Mouse (Mus musculus) left cerebral cortex, postnatal 36 days (tissue): ENCODE data around the gene Abhd8. TPM values are rescaled to one million over a fixed set of nuclear protein-coding genes. Genes with fewer than 3 reads are reported as not detected.
A peak's percentile ranks its signal among the peaks of the same experiment; 100 is the strongest.
"Not testable (repeated sequence)": the region's sequence is repeated elsewhere in the genome, so short reads cannot be mapped to it uniquely, and the experiment has no call there.

Source experiments
- DNase-seq, 2 experiments: peaks; one replicate each; pipeline ENCODE4 v3.0.0; 2021 to 2022; ENCODE audit warnings: low spot score in 2 of 2, mixed read lengths in 1 of 2
- intact Hi-C: fragments of 180-260 bp; cut with DNase I; formaldehyde crosslinking; loops from one replicate; pipeline ENCODE4 v1.15.1; 2025
- total RNA-seq, 2 experiments: library from RNA; stranded (reverse); gene quantifications; 2 replicates each; pipeline ENCODE4 v1.2.3; 2021

Abhd8 gene
- total RNA-seq, 2 experiments from 2014 or later = 303 to 342 TPM

- DNase-seq = no peak
- intact Hi-C loops = no loop called here
Measured at GRCm38 (mm10) chr8:71466198-71466597, 2.7 kb upstream of the Abhd8 start.

DNA sequence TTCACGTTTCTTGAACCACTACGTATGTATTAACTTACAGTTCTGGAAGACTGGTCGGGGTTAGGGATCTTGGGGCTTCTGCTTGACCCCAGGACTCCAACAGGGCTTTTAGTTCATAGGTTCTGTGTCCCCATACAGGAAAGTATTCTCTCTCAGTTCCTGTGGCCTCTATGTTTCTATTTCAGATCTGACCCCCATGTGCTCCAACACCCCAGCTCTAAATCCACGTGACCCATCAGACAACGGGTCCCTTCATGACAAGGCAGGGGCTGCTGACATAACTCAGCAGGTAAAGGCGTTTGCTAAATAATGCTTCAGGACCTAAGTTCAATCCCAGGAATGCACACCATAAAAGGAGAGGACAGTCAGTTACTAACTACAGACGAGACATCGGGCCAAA is 2.3 kb upstream of the Abhd8 start:
- intact Hi-C loops = no loop called here
- no peak for DNase-seq

- intact Hi-C loops = loop anchor here (5.0 kb wide), 2 partner anchors 77 to 558 kb away; partner anchors contain the start of genes Map1s and Mvb12a
- peak; percentile 98 for DNase-seq
Measured at GRCm38 (mm10) chr8:71464513-71465500, 1.4 kb upstream of the Abhd8 start, which contains the start of gene Mrpl34. TSS of gene Mrpl34 (plus strand) at chr8:71464959.

DNA sequence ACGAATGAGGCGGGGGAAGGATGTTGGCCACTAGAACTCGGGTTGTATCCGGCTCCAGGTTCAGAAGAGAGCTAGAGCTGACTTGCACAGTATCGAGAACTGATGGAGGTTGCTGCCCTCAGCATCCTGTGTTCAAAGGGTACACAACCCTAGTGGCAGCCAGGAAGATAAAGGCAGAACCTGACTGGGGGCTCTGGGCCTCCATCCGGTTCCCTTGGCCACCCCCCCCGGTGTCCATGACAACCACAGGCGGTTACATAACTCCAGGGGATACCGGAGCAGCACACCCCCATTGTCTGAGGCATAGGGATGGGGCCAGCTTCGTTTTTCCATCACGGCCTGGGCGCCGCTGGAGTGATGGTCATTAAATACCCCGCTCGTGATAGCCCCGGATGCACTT is 669 bp downstream of the Abhd8 start:
- intact Hi-C loops = loop anchor here (5.0 kb wide), 2 partner anchors 80 to 555 kb away; partner anchors contain the start of genes Map1s and Mvb12a

GRCm38 (mm10) chr8:71462191-71462590 is 1.3 kb downstream of the Abhd8 start:
- no peak for DNase-seq
- intact Hi-C loops = loop anchor here (5.0 kb wide), 2 partner anchors 80 to 555 kb away; partner anchors contain the start of genes Map1s and Mvb12a

More for the DNA sequence above, 669 bp downstream of the Abhd8 start:
- DNase-seq = peak; percentile 68 to 73

- intact Hi-C loops = loop anchor here (5.0 kb wide), 2 partner anchors 81 to 554 kb away; partner anchors contain the start of genes Map1s and Mvb12a
- no peak for DNase-seq
Measured at GRCm38 (mm10) chr8:71461152-71461840, 2.2 kb downstream of the Abhd8 start.

- intact Hi-C loops = loop anchor here (5.0 kb wide), 2 partner anchors 82 to 553 kb away; partner anchors contain the start of genes Map1s and Mvb12a
- no peak for DNase-seq
Measured at GRCm38 (mm10) chr8:71460716-71461115, 2.7 kb downstream of the Abhd8 start.

DNA sequence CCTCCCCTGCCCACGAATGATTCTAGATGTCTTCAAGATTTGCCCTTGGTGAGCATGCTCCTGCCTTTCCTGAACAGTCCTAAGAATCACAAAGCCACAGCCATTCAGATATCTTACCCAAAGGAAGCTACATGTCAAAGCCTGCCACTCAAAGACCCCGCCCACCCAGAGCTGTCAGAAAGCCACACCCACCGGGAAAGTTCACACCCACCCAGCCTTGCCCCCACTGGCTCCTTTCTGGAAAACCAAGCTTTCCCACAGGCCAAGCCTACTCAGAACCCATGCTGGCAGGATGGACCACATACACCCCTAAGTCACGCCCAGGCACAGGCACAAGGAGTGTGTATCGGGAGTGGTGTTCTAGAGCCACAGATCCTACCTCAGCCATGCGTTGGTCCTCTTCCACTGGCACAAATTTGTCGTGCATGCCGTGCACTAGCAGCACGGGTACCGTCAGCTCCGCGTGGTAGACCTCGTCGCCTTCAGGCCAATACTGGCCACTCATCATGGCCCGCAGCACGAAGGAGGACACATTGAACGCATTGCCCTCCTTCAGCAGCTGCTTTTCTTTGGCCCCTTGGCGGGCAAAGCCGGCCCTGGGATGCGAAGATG is 5.7 kb downstream of the Abhd8 start:
- peak in 1 of 2 experiments; percentile 4 for DNase-seq
- intact Hi-C loops = no loop called here

DNA sequence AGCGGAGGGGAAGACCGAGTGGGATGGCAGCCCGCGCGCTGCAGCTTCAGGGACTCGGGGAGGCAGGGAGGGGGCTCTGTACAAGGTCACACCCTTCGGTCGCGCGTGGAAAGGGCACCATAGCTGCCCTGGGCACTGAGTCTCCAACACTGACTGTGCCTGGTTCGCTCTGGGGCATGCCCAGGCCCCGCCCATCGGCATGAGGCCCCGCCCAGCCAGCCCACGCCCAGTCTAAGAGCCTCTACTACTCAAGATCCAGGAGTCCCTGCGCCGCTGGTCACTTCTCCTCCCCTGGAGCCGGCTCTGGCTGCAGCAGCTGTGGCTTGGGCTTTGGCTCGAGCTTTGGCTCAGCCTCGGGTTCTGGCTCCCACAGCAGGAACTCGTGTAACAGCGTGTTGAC is 6.5 kb downstream of the Abhd8 start:
- intact Hi-C loops = no loop called here
- DNase-seq = peak in 1 of 2 experiments; percentile 2

- intact Hi-C loops = no loop called here
- peak in 1 of 2 experiments; percentile 1 for DNase-seq
Measured at GRCm38 (mm10) chr8:71454668-71455067, 8.8 kb downstream of the Abhd8 start.

- peak in 1 of 2 experiments; percentile 1 for DNase-seq
- intact Hi-C loops = no loop called here
Measured at GRCm38 (mm10) chr8:71452669-71453068, 10.8 kb downstream of the Abhd8 start.

GRCm38 (mm10) chr8:71451777-71452176 is 11.7 kb downstream of the Abhd8 start:
- no peak for DNase-seq
- intact Hi-C loops = no loop called here

GRCm38 (mm10) chr8:71451337-71451736 is 12.1 kb downstream of the Abhd8 start:
- intact Hi-C loops = no loop called here
- peak in 1 of 2 experiments; percentile 0 for DNase-seq

DNA sequence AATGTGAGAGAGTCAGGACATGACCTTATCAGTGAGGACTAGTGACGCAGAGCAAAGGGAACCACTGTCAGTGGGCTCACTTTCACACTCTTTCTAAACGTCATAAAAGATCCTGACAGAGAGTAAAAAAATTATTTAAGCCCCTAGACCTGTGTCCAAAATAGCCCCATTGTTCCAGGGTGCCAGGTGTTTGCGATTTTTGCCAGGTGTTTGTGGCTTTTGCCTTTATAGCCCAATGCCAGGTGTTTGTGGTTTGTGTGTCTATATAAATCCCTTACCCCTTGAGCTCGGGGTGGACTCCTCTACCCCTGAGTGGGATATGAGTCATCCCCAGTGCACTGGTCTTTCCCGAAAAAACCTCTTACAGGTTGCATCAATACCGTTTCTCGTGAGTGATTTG is 18.4 kb downstream of the Abhd8 start:
- DNase-seq = no peak
- intact Hi-C loops = no loop called here

DNA sequence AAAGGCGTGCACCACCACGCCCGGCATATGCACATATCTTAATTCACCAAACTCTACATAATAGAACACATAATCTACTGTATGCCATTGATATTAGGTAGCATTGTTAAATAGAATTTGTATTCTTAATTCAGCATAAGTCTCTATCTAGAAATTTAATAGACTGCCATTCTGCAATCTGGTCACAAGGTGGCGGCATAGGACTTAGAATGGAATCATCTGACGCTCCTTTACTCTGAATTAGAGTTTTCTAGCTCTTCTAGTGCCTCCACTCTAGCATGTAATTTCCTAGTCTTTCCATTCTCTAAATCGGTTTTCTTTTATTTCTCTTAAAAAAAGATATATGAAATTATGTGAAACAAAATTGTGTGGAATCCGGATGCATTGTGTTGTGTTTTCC is 22.1 kb downstream of the Abhd8 start:
- intact Hi-C loops = loop anchor here (2.0 kb wide), 1 partner anchor 79 kb away; no protein-coding TSS in a partner anchor
- DNase-seq = no peak

DNA sequence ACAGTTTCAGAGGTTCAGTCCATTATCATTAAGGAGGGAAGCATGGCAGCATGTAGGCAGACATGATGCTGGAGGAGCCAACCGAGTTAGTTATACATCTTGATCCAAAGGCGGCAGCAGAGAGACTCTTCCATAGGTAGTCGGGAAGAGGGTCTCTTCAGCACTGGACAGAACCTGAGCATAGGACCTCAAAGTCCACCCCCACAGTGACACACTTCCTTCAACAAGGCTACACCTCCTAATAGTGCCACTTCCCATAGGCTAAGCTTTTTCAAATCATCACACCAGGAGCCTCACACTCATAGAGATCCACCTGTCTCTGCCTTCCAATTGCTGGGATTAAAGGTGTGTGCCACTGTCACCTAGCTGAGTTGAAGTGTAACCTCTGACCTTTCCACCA is 26.4 kb downstream of the Abhd8 start:
- DNase-seq = no peak
- intact Hi-C loops = no loop called here

DNA sequence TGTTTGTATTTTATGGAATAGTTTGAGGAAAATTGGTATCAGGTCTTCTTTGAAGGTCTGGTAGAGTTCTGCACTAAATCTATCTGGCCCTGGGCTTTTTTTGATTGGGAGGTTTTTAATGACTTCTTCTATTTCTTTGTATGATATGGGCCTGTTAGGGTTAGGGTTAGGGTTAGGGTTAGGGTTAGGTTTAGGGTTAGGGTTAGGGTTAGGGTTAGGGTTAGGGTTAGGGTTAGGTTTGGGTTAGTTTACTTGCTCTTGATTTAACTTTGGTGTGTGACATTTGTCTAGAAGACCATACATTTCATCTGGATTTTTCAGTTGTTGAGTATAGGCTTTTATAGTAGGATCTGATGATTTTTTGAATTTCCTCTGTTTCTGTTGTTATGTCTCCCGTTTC is 30.5 kb downstream of the Abhd8 start:
- intact Hi-C loops, DNase-seq: not testable (repeated sequence)

DNA sequence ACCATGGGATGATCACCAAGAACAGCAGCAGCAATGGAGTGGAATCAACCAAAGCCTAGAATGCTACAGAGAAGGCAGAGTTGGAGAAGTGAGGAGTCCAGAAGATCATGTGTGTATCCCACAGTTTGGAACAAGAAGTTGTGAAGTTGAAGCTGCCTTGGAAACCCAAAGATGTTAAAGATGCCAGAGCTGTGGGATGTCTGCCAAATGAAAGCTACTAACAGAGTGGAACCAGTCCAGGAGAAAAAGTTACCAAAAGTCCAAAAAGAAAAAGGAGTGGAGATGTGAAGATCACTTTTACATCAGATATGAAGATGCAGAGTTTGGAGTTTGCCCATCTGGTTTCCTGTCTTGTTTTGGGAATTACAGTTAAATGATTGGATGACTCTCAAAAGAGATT is 41.3 kb downstream of the Abhd8 start:
- intact Hi-C loops = no loop called here
- DNase-seq = no peak

- DNase-seq = no peak
- intact Hi-C loops = no loop called here
Measured at GRCm38 (mm10) chr8:71411535-71412273, 51.8 kb downstream of the Abhd8 start.
